Mouse (Mus musculus) olfactory bulb, adult 2 months (tissue): Measurements from ENCODE around the gene Fstl4.

Experiments
- CTCF ChIP-seq: fragments of 200-500 bp; IDR thresholded peaks from 2 replicates; pipeline ENCODE4 v1.5.1; 2012; ENCODE audit warnings: low read depth, mild to moderate bottlenecking, low read length, moderate library complexity; ENCODE audit not compliant: insufficient read depth
- POLR2A ChIP-seq: fragments of 200-500 bp; IDR thresholded peaks from 2 replicates; pipeline ENCODE4 v1.6.1; 2012; ENCODE audit warnings: mild to moderate bottlenecking, low read depth, low read length, moderate library complexity; ENCODE audit not compliant: insufficient read depth

DNA sequence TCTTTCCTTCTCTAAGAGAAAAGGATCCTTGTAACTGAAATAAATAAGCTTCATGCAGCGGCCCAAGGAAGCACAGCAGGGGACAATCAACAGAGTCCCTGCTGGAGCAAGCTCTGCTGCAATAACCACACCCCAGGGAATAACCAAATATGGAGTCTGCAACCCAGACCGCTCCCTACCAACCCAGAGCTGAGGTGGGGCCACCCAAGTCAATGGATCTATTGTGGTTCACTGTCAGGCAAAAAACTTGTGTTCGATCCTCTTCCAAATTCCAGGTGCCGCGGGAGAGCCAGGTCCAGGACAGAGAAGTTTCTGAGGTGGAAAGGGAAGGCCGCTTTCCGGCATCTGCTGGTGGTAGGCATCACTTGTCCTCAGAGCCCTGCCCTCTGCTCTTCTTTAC is 245.2 kb downstream of the Fstl4 start:
- TF ChIP-seq CTCF (no peak), POLR2A (no peak)
